ENCODE assay signal across 8 mouse cellular contexts in genomic region chr9:49528943-49529342, GRCm38 (mm10). TPM values are rescaled to one million over a fixed set of nuclear protein-coding genes. Genes with fewer than 3 reads are reported as not detected.
DNase-seq lines count a peak whose midpoint lies in the region; TF ChIP-seq lines count a peak whose summit lies in the region.

No protein-coding gene starts in this region.

- H3K9me3 ChIP-seq in heart, embryonic 10.5 days: no peaks in the 10 kb centered on the region
- H3K9me3 ChIP-seq in limb, embryonic 10.5 days (replicated peaks): no peaks in the 10 kb centered on the region

- no peaks in the 10 kb centered on the region for H3K27me3 ChIP-seq in heart, adult 2 months (ENCODE audit: control insufficient read depth, insufficient read depth, low read length)
- H3K27me3 ChIP-seq in heart, embryonic 10.5 days (ENCODE audit: insufficient read depth, poor library complexity, severe bottlenecking): no peaks in the 10 kb centered on the region
- no peaks in the 10 kb centered on the region for H3K27me3 ChIP-seq in limb, embryonic 10.5 days (ENCODE audit: low read depth, poor library complexity, severe bottlenecking)

- no peaks in the 10 kb centered on the region for H3K79me2 ChIP-seq in heart, adult 2 months (replicated peaks; ENCODE audit: control insufficient read depth, insufficient read depth, low read length)

- DNase-seq in heart, adult 2 months: no peak
- DNase-seq in heart, embryonic 10.5 days (ENCODE audit: low spot score): no peak
- peak; percentile 30 for DNase-seq in lung, postnatal 10 days
- DNase-seq in lung, adult 2 months: no peak
- peak; percentile 23 for DNase-seq in cerebellum, adult 9-11 months
- peak; percentile 61 for DNase-seq in limb, embryonic 10.5 days (ENCODE audit: low spot score)
- no peak for DNase-seq in T-cell, adult 2 months (ENCODE audit: low spot score)
- DNase-seq in urinary bladder, postnatal 36 days (ENCODE audit: low spot score in 2 of 2): no peak

- no peak overlapping the region for H3K9ac ChIP-seq in heart, adult 2 months (ENCODE audit: low read depth, low read length)

- H3K27ac ChIP-seq in heart, adult 2 months: no peak overlapping the region
- H3K27ac ChIP-seq in heart, embryonic 10.5 days: no peak overlapping the region
- no peak overlapping the region for H3K27ac ChIP-seq in limb, embryonic 10.5 days

- no peak for TF ChIP-seq POLR2A in heart, adult 2 months (IDR thresholded peaks at IDR 0.05; ENCODE audit: insufficient read depth, low read depth, low read length)
- no peak for TF ChIP-seq POLR2A in lung, adult 2 months (IDR thresholded peaks at IDR 0.05; ENCODE audit: borderline replicate concordance, extremely low read depth, low read depth, low read length)

- peak; percentile 54 for TF ChIP-seq CTCF in heart, adult 2 months (IDR thresholded peaks at IDR 0.05)
- TF ChIP-seq CTCF in lung, adult 2 months (IDR thresholded peaks at IDR 0.05; ENCODE audit: insufficient read depth, low read length): no peak

- no peaks in the 10 kb centered on the region for H3K4me1 ChIP-seq in heart, adult 2 months (ENCODE audit: control insufficient read depth, insufficient read depth, low read length)
- peaks cover 8% of the 10 kb centered on the region for H3K4me1 ChIP-seq in heart, embryonic 10.5 days
- H3K4me1 ChIP-seq in lung, adult 2 months (ENCODE audit: control insufficient read depth, insufficient read depth, low read length): no peaks in the 10 kb centered on the region
- peaks cover 37% of the 10 kb centered on the region for H3K4me1 ChIP-seq in limb, embryonic 10.5 days

- 70% methylated on average over 10 of the region's 10 CpGs for WGBS in heart, adult 2 months
- WGBS in heart, embryonic 10.5 days: 51% methylated on average over 10 of the region's 10 CpGs
- WGBS in lung, adult 2 months: 62% methylated on average over 10 of the region's 10 CpGs
- 59% methylated on average over 10 of the region's 10 CpGs for WGBS in limb, embryonic 10.5 days

- no peak overlapping the region for H3K4me3 ChIP-seq in heart, adult 2 months
- no peak overlapping the region for H3K4me3 ChIP-seq in heart, embryonic 10.5 days
- no peak overlapping the region for H3K4me3 ChIP-seq in lung, adult 2 months (replicated peaks; ENCODE audit: extremely low read depth, low read depth, low read length)
- H3K4me3 ChIP-seq in limb, embryonic 10.5 days: no peak overlapping the region

- TF ChIP-seq EP300 in heart, adult 2 months (IDR thresholded peaks at IDR 0.05; ENCODE audit: insufficient read depth, low read depth, low read length): no peak

- no peaks in the 10 kb centered on the region for H3K36me3 ChIP-seq in heart, adult 2 months (ENCODE audit: control insufficient read depth, insufficient read depth, low read length)
- H3K36me3 ChIP-seq in heart, embryonic 10.5 days: no peaks in the 10 kb centered on the region
- H3K36me3 ChIP-seq in limb, embryonic 10.5 days: no peaks in the 10 kb centered on the region

- intact Hi-C loops in heart, adult 2 months (cut with DNase I): no loop called here

RNA-seq across cellular contexts. Expression of gene Ttc12, which starts 42.9 kb away (rescaled TPM):
- total RNA-seq in heart, adult 2 months (2021): 10 to 100 TPM in 1 of 2 experiments, 1 to 10 TPM in 1; 8.9 to 10.6 TPM
- polyA plus RNA-seq in heart, adult 2 months (2012; rRNA removed): 9.5 and 16.7 TPM in 2 replicates
- 2.0 and 2.7 TPM in 2 replicates for polyA plus RNA-seq in heart, embryonic 10.5 days (2016; fragmentation: Nextera tagmentation; extraction: Ambion mirVana)
- polyA plus RNA-seq in lung, adult 2 months (2012; rRNA removed): 3.6 and 6.0 TPM in 2 replicates
- 1.2 and 1.7 TPM in 2 replicates for polyA plus RNA-seq in limb, embryonic 10.5 days (2016; fragmentation: Nextera tagmentation; extraction: Ambion mirVana)

Comparison
In these comparisons a context has a peak if more than half of its experiments do, and no peak if none do; other contexts are left out.
1. DNase-seq: peak in lung, postnatal 10 days (single experiment), cerebellum, adult 9-11 months (single experiment) and limb, embryonic 10.5 days (single experiment); none in heart, adult 2 months (0 of 2), heart, embryonic 10.5 days (single experiment), lung, adult 2 months (single experiment), T-cell, adult 2 months (single experiment) and urinary bladder, postnatal 36 days (0 of 2).